Mouse (Mus musculus): ENCODE results near the gene Pcyt1a. TPM values are rescaled to one million over a fixed set of nuclear protein-coding genes. Genes with fewer than 3 reads are reported as not detected.

Pcyt1a gene
- 47.4 and 48.7 TPM in 2 replicates for polyA plus RNA-seq (2014; fragmentation: Nextera tagmentation; extraction: Ambion mirVana)

GRCm38 (mm10) chr16:32430474-32431046 lies at the start of gene Pcyt1a:
TSS of gene Pcyt1a (plus strand) at chr16:32430921.
- Histone ChIP-seq H3K9me3 (ENCODE audit: control insufficient read depth, low read length) (no peaks in the 10 kb centered on the region), H3K4me1 (ENCODE audit: control insufficient read depth in 2 of 2, insufficient read depth in 2 of 2, low read length in 2 of 2) (peaks cover 5 to 19% of the 10 kb centered on the region in 2 experiments), H3K4me3 (ENCODE audit: control insufficient read depth in 1 of 2, insufficient read depth in 1 of 2, low read depth in 1 of 2, low read length in 2 of 2) (peak within 1 kb of the TSS; percentile 68 to 79), H3K4me2 (ENCODE audit: low read length) (peak within 1 kb of the TSS; percentile 77), H3K9ac (ENCODE audit: low read length) (peak within 1 kb of the TSS; percentile 89), H3K27me3 (ENCODE audit: control insufficient read depth, insufficient read depth, low read length) (no peaks in the 10 kb centered on the region), H3K36me3 (ENCODE audit: control insufficient read depth, insufficient read depth, low read length) (no peaks in the 10 kb centered on the region), H3K27ac (replicated peaks in 1 of 2; ENCODE audit: control insufficient read depth in 1 of 2, insufficient read depth in 1 of 2, low read depth in 2 of 2, low read length in 2 of 2) (peak within 1 kb of the TSS; percentile 84 to 87)
- peak; percentile 96 for ATAC-seq (ENCODE audit: insufficient number of reproducible peaks, insufficient read depth, low FRiP score, low read depth)
- whole genome bisulfite sequencing, result under 1% methylated on average over 54 of the region's 54 CpGs

- ATAC-seq (ENCODE audit: insufficient number of reproducible peaks, insufficient read depth, low FRiP score, low read depth), result no peak
- Histone ChIP-seq H3K4me2 (ENCODE audit: low read length) (no peak overlapping the region), H3K9ac (ENCODE audit: low read length) (no peak overlapping the region), H3K4me3 (ENCODE audit: control insufficient read depth in 1 of 2, insufficient read depth in 1 of 2, low read depth in 1 of 2, low read length in 2 of 2) (no peak overlapping the region), H3K9me3 (ENCODE audit: control insufficient read depth, low read length) (no peaks in the 10 kb centered on the region), H3K27ac (replicated peaks in 1 of 2; ENCODE audit: control insufficient read depth in 1 of 2, insufficient read depth in 1 of 2, low read depth in 2 of 2, low read length in 2 of 2) (no peak overlapping the region), H3K36me3 (ENCODE audit: control insufficient read depth, insufficient read depth, low read length) (peaks cover 94% of the 10 kb centered on the region), H3K27me3 (ENCODE audit: control insufficient read depth, insufficient read depth, low read length) (no peaks in the 10 kb centered on the region), H3K4me1 (ENCODE audit: control insufficient read depth in 2 of 2, insufficient read depth in 2 of 2, low read length in 2 of 2) (no peaks in the 10 kb centered on the region)
Measured at GRCm38 (mm10) chr16:32382901-32383300, 47.8 kb upstream of the Pcyt1a start.

DNA sequence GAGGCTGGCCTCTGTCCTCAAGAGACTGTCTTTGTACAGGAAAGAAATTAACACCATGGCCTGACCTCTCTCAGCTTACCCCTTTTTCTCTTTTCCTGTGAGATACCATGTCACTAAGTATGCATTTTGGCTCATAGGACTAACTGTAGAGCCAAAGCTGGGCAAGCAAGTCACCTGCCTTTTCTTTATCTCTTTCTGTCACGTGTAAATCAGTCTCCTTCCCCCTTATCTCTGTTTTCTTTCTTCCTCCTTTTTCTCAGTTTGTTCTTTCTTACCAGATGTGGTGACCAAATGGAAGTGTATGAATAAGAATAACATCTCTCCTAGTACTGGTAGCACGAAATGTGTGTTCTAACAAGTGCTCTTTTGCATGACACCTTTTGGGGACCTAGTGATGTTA lies 45.8 kb upstream of the Pcyt1a start:
- no peak overlapping the region for H3K27ac ChIP-seq (replicated peaks in 1 of 2; ENCODE audit: control insufficient read depth in 1 of 2, insufficient read depth in 1 of 2, low read depth in 2 of 2, low read length in 2 of 2)
- WGBS, result 65% methylated on average over 2 of the region's 2 CpGs
- H3K36me3 ChIP-seq (ENCODE audit: control insufficient read depth, insufficient read depth, low read length), result peaks cover 84% of the 10 kb centered on the region

GRCm38 (mm10) chr16:32386826-32387225 lies 43.9 kb upstream of the Pcyt1a start:
- H3K36me3 ChIP-seq (ENCODE audit: control insufficient read depth, insufficient read depth, low read length), result peaks cover 79% of the 10 kb centered on the region
- H3K4me1 ChIP-seq (ENCODE audit: control insufficient read depth in 2 of 2, insufficient read depth in 2 of 2, low read length in 2 of 2), result no peaks in the 10 kb centered on the region
- no peak overlapping the region for H3K4me2 ChIP-seq (ENCODE audit: low read length)
- H3K27ac ChIP-seq (replicated peaks in 1 of 2; ENCODE audit: control insufficient read depth in 1 of 2, insufficient read depth in 1 of 2, low read depth in 2 of 2, low read length in 2 of 2), result no peak overlapping the region
- no peaks in the 10 kb centered on the region for H3K9me3 ChIP-seq (ENCODE audit: control insufficient read depth, low read length)
- WGBS, result 76% methylated on average over 3 of the region's 3 CpGs
- no peak for ATAC-seq (ENCODE audit: insufficient number of reproducible peaks, insufficient read depth, low FRiP score, low read depth)
- no peaks in the 10 kb centered on the region for H3K27me3 ChIP-seq (ENCODE audit: control insufficient read depth, insufficient read depth, low read length)
- H3K9ac ChIP-seq (ENCODE audit: low read length), result no peak overlapping the region
- no peak overlapping the region for H3K4me3 ChIP-seq (ENCODE audit: control insufficient read depth in 1 of 2, insufficient read depth in 1 of 2, low read depth in 1 of 2, low read length in 2 of 2)

More for the DNA sequence above, 45.8 kb upstream of the Pcyt1a start:
- H3K27me3 ChIP-seq (ENCODE audit: control insufficient read depth, insufficient read depth, low read length), result no peaks in the 10 kb centered on the region
- no peaks in the 10 kb centered on the region for H3K4me1 ChIP-seq (ENCODE audit: control insufficient read depth in 2 of 2, insufficient read depth in 2 of 2, low read length in 2 of 2)
- no peak overlapping the region for H3K4me2 ChIP-seq (ENCODE audit: low read length)
- H3K9ac ChIP-seq (ENCODE audit: low read length), result no peak overlapping the region
- H3K9me3 ChIP-seq (ENCODE audit: control insufficient read depth, low read length), result no peaks in the 10 kb centered on the region
- ATAC-seq (ENCODE audit: insufficient number of reproducible peaks, insufficient read depth, low FRiP score, low read depth), result no peak
- no peak overlapping the region for H3K4me3 ChIP-seq (ENCODE audit: control insufficient read depth in 1 of 2, insufficient read depth in 1 of 2, low read depth in 1 of 2, low read length in 2 of 2)

GRCm38 (mm10) chr16:32389049-32389448 lies 41.7 kb upstream of the Pcyt1a start:
- ATAC-seq (ENCODE audit: insufficient number of reproducible peaks, insufficient read depth, low FRiP score, low read depth), result no peak

GRCm38 (mm10) chr16:32389841-32390240 lies 40.9 kb upstream of the Pcyt1a start:
- no peak for ATAC-seq (ENCODE audit: insufficient number of reproducible peaks, insufficient read depth, low FRiP score, low read depth)
- Histone ChIP-seq H3K27ac (replicated peaks in 1 of 2; ENCODE audit: control insufficient read depth in 1 of 2, insufficient read depth in 1 of 2, low read depth in 2 of 2, low read length in 2 of 2) (no peak overlapping the region), H3K9me3 (ENCODE audit: control insufficient read depth, low read length) (no peaks in the 10 kb centered on the region), H3K9ac (ENCODE audit: low read length) (no peak overlapping the region), H3K27me3 (ENCODE audit: control insufficient read depth, insufficient read depth, low read length) (no peaks in the 10 kb centered on the region), H3K36me3 (ENCODE audit: control insufficient read depth, insufficient read depth, low read length) (peaks cover 58% of the 10 kb centered on the region), H3K4me2 (ENCODE audit: low read length) (no peak overlapping the region), H3K4me1 (ENCODE audit: control insufficient read depth in 2 of 2, insufficient read depth in 2 of 2, low read length in 2 of 2) (no peaks in the 10 kb centered on the region), H3K4me3 (ENCODE audit: control insufficient read depth in 1 of 2, insufficient read depth in 1 of 2, low read depth in 1 of 2, low read length in 2 of 2) (no peak overlapping the region)
- WGBS, result 86% methylated on average over 3 of the region's 3 CpGs

More at GRCm38 (mm10) chr16:32389049-32389448, 41.7 kb upstream of the Pcyt1a start:
- Histone ChIP-seq H3K27me3 (ENCODE audit: control insufficient read depth, insufficient read depth, low read length) (no peaks in the 10 kb centered on the region), H3K4me1 (ENCODE audit: control insufficient read depth in 2 of 2, insufficient read depth in 2 of 2, low read length in 2 of 2) (no peaks in the 10 kb centered on the region), H3K4me3 (ENCODE audit: control insufficient read depth in 1 of 2, insufficient read depth in 1 of 2, low read depth in 1 of 2, low read length in 2 of 2) (no peak overlapping the region), H3K4me2 (ENCODE audit: low read length) (no peak overlapping the region), H3K9me3 (ENCODE audit: control insufficient read depth, low read length) (no peaks in the 10 kb centered on the region), H3K36me3 (ENCODE audit: control insufficient read depth, insufficient read depth, low read length) (peaks cover 65% of the 10 kb centered on the region), H3K27ac (replicated peaks in 1 of 2; ENCODE audit: control insufficient read depth in 1 of 2, insufficient read depth in 1 of 2, low read depth in 2 of 2, low read length in 2 of 2) (no peak overlapping the region), H3K9ac (ENCODE audit: low read length) (no peak overlapping the region)

DNA sequence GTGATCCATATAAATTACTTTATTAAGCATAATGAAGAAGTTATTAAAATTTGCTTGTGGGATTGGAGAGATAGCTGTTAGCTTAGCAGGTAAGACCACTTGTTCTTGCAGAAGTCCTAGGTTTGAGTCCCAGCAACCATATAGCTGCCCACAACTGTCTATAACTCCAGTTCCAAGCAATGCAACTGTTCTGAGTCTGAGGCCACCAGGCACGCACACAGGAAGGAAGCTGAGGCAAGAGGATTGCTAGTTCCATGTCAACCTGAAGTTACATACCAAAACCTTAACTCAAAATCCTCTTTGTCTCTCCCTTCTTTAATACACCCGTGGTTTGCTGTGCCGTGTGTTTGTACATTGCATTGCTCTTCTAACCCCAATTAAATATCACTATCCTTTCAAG lies 39.8 kb upstream of the Pcyt1a start:
- no peak overlapping the region for H3K9ac ChIP-seq (ENCODE audit: low read length)
- H3K4me3 ChIP-seq (ENCODE audit: control insufficient read depth in 1 of 2, insufficient read depth in 1 of 2, low read depth in 1 of 2, low read length in 2 of 2), result no peak overlapping the region
- H3K27ac ChIP-seq (replicated peaks in 1 of 2; ENCODE audit: control insufficient read depth in 1 of 2, insufficient read depth in 1 of 2, low read depth in 2 of 2, low read length in 2 of 2), result no peak overlapping the region
- H3K27me3 ChIP-seq (ENCODE audit: control insufficient read depth, insufficient read depth, low read length), result no peaks in the 10 kb centered on the region
- H3K4me2 ChIP-seq (ENCODE audit: low read length), result no peak overlapping the region
- no peak for ATAC-seq (ENCODE audit: insufficient number of reproducible peaks, insufficient read depth, low FRiP score, low read depth)
- 94% methylated on average over 3 of the region's 3 CpGs for WGBS
- no peaks in the 10 kb centered on the region for H3K9me3 ChIP-seq (ENCODE audit: control insufficient read depth, low read length)
- peaks cover 48% of the 10 kb centered on the region for H3K36me3 ChIP-seq (ENCODE audit: control insufficient read depth, insufficient read depth, low read length)
- no peaks in the 10 kb centered on the region for H3K4me1 ChIP-seq (ENCODE audit: control insufficient read depth in 2 of 2, insufficient read depth in 2 of 2, low read length in 2 of 2)
